Mouse (Mus musculus) midbrain, embryonic 14.5 days (tissue): ENCODE data around the gene Stk32b. TPM values are rescaled to one million over a fixed set of nuclear protein-coding genes. Genes with fewer than 3 reads are reported as not detected.

Experiments
- ATAC-seq: fragments of 200-750 bp; cut with Nextera tagmentation; 2 replicates; pipeline ENCODE4 v1.8.0; 2017; ENCODE audit warnings: moderate number of reproducible peaks, moderate library complexity; ENCODE audit not compliant: low FRiP score, low TSS enrichment
- DNase-seq: peaks from one replicate; pipeline ENCODE4 v3.0.0-alpha.2; 2015
- H3K27ac ChIP-seq: fragments of 300-500 bp; sonication (generic); replicated peaks from 2 replicates; pipeline ENCODE4 v1.5.1; 2014; ENCODE audit warnings: mild to moderate bottlenecking, low read depth, low read length, moderate library complexity
- H3K27me3 ChIP-seq: fragments of 300-500 bp; sonication (generic); 2 replicates; pipeline ENCODE4 v1.6.1; 2014; ENCODE audit warnings: low read length, control low read depth, mixed read lengths; ENCODE audit not compliant: control insufficient read depth, insufficient read depth
- H3K36me3 ChIP-seq: fragments of 300-500 bp; sonication (generic); 2 replicates; pipeline ENCODE4 v1.6.1; 2014; ENCODE audit warnings: low read length, control low read depth; ENCODE audit not compliant: control insufficient read depth, insufficient read depth
- H3K4me1 ChIP-seq: fragments of 300-500 bp; sonication (generic); 2 replicates; pipeline ENCODE4 v1.6.1; 2014; ENCODE audit warnings: mild to moderate bottlenecking, antibody characterized with exemption, low read length, control low read depth; ENCODE audit not compliant: control insufficient read depth, insufficient read depth
- H3K4me2 ChIP-seq: fragments of 300-500 bp; sonication (generic); 2 replicates; pipeline ENCODE4 v1.6.1; 2014; ENCODE audit warnings: mild to moderate bottlenecking, low read length, moderate library complexity
- H3K4me3 ChIP-seq: fragments of 300-500 bp; sonication (generic); replicated peaks from 2 replicates; pipeline ENCODE4 v1.5.1; 2014; ENCODE audit warnings: low read depth, low read length
- H3K9ac ChIP-seq: fragments of 300-500 bp; sonication (generic); replicated peaks from 2 replicates; pipeline ENCODE4 v1.6.1; 2014; ENCODE audit warnings: mild to moderate bottlenecking, low read length, moderate library complexity
- H3K9me3 ChIP-seq: fragments of 300-500 bp; sonication (generic); 2 replicates; pipeline ENCODE4 v1.6.1; 2016; ENCODE audit warnings: low read length, control low read depth, mixed read lengths; ENCODE audit not compliant: control insufficient read depth
- WGBS: fragments of 180-500 bp; shearing (Covaris S2); extraction: QIAGEN DNeasy Blood & Tissue Kit; methylation state at CpG from one replicate; pipeline ENCODE4 v1.1.7; 2014; 5-methylcytosine and 5-hydroxymethylcytosine counted together
- polyA plus RNA-seq: library from polyadenylated mRNA; unstranded; fragments of >200 nt; fragmentation: Nextera tagmentation; extraction: Ambion mirVana; gene quantifications from 2 replicates; pipeline ENCODE4 v1.2.1, GENCODE M21; 2014

Gene Stk32b
- polyA plus RNA-seq, 1 experiment from 2014 or later: 33.4 TPM

DNA sequence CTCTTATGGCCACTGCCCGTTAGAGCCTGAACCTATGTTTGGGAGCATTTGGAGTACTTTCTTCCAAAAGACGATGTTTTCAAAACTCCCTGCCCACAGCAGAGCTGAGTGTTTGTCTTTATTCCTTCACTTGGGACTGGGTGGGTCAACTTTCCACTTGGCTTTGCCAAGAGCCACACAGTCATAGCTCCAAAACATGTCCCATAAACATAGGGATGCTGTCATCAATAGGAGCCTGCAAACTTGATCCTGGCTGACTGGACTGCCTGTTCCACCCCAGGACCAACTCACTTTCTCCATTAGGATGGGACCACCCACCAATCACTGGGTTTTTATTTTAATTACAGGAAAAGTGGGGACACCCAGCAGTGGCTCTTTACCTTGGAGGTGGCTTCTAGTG, 13.8 kb upstream of the Stk32b start:
- Histone ChIP-seq H3K36me3 (no peaks in the 10 kb centered on the region), H3K4me3 (no peak overlapping the region), H3K27me3 (no peaks in the 10 kb centered on the region), H3K9me3 (no peaks in the 10 kb centered on the region), H3K4me1 (no peaks in the 10 kb centered on the region), H3K9ac (no peak overlapping the region), H3K4me2 (no peak overlapping the region), H3K27ac (no peak overlapping the region)
- 94% methylated on average over 2 of the region's 2 CpGs for WGBS
- no peak for DNase-seq
- ATAC-seq: no peak

DNA sequence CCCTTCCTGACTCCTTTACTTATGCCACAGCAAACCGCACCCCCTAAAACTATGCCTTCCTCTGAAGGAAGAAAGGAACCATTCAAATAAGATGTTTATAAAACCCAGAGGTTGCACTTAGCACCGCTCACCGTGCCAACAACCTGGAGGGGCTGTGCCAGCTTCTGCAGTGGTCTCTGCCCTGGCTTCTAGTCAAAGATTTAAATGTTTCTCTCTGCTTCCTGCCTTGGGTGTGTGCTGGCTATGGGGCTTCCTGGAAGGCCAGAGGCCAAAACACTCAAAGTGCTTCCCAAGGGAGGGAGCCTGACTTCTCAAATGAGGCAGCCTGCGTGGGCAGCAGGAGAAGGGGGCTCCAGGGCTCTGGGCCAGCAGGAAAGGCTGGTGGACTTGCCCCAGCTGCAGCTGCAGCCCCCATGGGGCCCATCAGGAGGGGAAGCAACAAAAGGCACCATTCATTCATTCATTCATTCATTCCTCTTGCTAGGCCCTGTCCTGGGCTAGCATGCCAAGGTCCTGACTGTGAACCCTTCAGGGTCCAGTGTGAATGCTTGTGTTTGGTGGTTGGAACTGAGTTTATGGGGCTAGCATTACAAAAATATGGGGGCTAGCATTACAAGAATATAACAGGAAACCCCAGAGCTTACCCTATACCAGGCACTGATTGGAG, 8.4 kb upstream of the Stk32b start:
- Histone ChIP-seq H3K4me3 (no peak overlapping the region), H3K27me3 (no peaks in the 10 kb centered on the region), H3K36me3 (no peaks in the 10 kb centered on the region), H3K9ac (no peak overlapping the region), H3K27ac (no peak overlapping the region), H3K4me1 (no peaks in the 10 kb centered on the region), H3K4me2 (no peak overlapping the region), H3K9me3 (no peaks in the 10 kb centered on the region)
- WGBS: 73% methylated on average over 4 of the region's 4 CpGs
- no peak for ATAC-seq
- DNase-seq: no peak

- ATAC-seq: no peak
- Histone ChIP-seq H3K4me2 (no peak overlapping the region), H3K4me1 (0 out of 2 replicates have a peak, but pooled peaks cover 3% of the 10 kb centered on the region), H3K36me3 (no peaks in the 10 kb centered on the region), H3K4me3 (no peak overlapping the region), H3K27ac (peak overlapping the region; percentile 37; the same call in 1 of the 2 replicates), H3K9ac (no peak overlapping the region), H3K27me3 (peaks cover 12% of the 10 kb centered on the region; the same call in 1 of the 2 replicates), H3K9me3 (no peaks in the 10 kb centered on the region)
- DNase-seq: peak; percentile 46
- 30% methylated on average over 6 of the region's 6 CpGs for WGBS
Measured at GRCm38 (mm10) chr5:37720670-37721069, 3.7 kb upstream of the Stk32b start.

- 1% methylated on average over 14 of the region's 14 CpGs for WGBS
- Histone ChIP-seq H3K27ac (peak overlapping the region; percentile 85), H3K9ac (peak overlapping the region; percentile 83), H3K9me3 (no peaks in the 10 kb centered on the region; the same call in 1 of the 2 replicates), H3K4me3 (peak overlapping the region; percentile 60), H3K27me3 (peaks cover 12% of the 10 kb centered on the region; the same call in 1 of the 2 replicates), H3K36me3 (no peaks in the 10 kb centered on the region), H3K4me1 (0 out of 2 replicates have a peak, but pooled peaks cover 4% of the 10 kb centered on the region), H3K4me2 (peak overlapping the region; percentile 77)
- ATAC-seq: peak; percentile 56; the same call in 1 of the 2 replicates
- peak; percentile 89 for DNase-seq
Measured at GRCm38 (mm10) chr5:37717384-37717963, 503 bp upstream of the Stk32b start.

DNA sequence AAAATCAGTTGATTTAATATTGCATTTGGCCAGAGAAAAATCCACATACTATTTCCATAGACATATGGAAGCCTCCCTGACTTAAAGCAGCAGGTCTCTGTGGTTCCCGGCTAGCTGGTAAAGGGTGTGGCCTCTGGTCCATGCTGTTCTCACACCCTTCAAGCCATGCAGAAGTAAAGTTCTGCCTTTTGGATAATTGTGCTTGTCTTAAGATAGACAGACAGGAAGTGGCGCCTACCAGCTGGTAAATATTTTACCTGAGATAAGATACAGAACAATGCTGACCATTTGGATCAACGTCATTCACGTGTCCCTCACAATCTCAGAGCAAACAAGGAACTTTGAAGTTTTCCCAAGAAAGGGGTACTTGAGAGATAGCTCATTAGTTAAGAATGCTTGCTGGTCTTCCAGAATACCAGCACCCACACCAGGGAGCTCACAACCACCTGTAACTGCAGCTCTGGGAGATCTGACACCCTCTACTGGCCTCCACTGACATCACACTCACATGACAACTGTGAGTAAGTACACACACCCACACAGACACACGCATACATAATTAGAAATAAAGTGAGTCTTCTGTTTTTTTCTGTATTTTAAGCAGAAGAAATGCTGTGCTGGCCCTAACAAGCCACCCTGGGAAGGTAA, 7.6 kb downstream of the Stk32b start:
- ATAC-seq (no peak), DNase-seq (no peak)
- no peak overlapping the region for H3K4me3 ChIP-seq
- 93% methylated on average over 5 of the region's 5 CpGs for WGBS
- peaks cover 6% of the 10 kb centered on the region for H3K9me3 ChIP-seq
- H3K4me1 ChIP-seq: no peaks in the 10 kb centered on the region
- no peak overlapping the region for H3K9ac ChIP-seq
- H3K4me2 ChIP-seq: no peak overlapping the region
- H3K27me3 ChIP-seq: no peaks in the 10 kb centered on the region
- H3K27ac ChIP-seq: no peak overlapping the region
- no peaks in the 10 kb centered on the region for H3K36me3 ChIP-seq

GRCm38 (mm10) chr5:37708124-37708523, 8.8 kb downstream of the Stk32b start:
- DNase-seq: no peak
- Histone ChIP-seq H3K9ac (no peak overlapping the region), H3K27ac (no peak overlapping the region), H3K4me3 (no peak overlapping the region), H3K4me1 (no peaks in the 10 kb centered on the region), H3K27me3 (no peaks in the 10 kb centered on the region), H3K9me3 (peaks cover 6% of the 10 kb centered on the region), H3K4me2 (no peak overlapping the region), H3K36me3 (no peaks in the 10 kb centered on the region)
- 57% methylated on average over 3 of the region's 3 CpGs for WGBS
- ATAC-seq: no peak

DNA sequence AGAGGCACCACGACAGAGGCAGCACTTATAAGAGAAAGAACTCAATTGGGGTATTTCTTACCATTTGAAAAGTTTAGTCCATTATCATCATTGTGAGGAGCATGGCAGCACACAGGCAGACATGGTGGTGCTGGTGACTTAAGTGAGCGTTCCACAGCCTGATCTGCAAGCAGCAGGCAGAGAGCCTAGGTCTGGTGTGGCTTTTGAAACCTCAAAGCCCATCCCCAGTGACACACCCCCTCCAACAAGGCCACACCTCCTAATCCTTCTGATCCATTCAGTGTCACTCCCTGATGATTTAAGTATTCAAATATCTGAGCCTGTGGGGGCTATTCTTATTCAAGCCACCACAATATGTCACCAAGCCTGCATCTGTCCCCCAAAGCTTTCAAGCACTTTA, 12.0 kb downstream of the Stk32b start:
- H3K9me3 ChIP-seq: peaks cover 6% of the 10 kb centered on the region; the same call in 1 of the 2 replicates
- no peak overlapping the region for H3K9ac ChIP-seq
- no peaks in the 10 kb centered on the region for H3K27me3 ChIP-seq
- no peak overlapping the region for H3K27ac ChIP-seq
- H3K4me2 ChIP-seq: no peak overlapping the region
- WGBS: 56% methylated on average over 2 of the region's 2 CpGs
- no peaks in the 10 kb centered on the region for H3K36me3 ChIP-seq
- ATAC-seq: no peak
- H3K4me1 ChIP-seq: no peaks in the 10 kb centered on the region
- H3K4me3 ChIP-seq: no peak overlapping the region
- DNase-seq: no peak

GRCm38 (mm10) chr5:37699757-37700156, 17.2 kb downstream of the Stk32b start:
- Histone ChIP-seq H3K36me3 (no peaks in the 10 kb centered on the region), H3K9ac (no peak overlapping the region), H3K4me3 (no peak overlapping the region), H3K9me3 (no peaks in the 10 kb centered on the region), H3K4me2 (no peak overlapping the region), H3K4me1 (peaks cover 6% of the 10 kb centered on the region; the same call in 1 of the 2 replicates), H3K27ac (no peak overlapping the region), H3K27me3 (no peaks in the 10 kb centered on the region)
- WGBS: 66% methylated on average over 12 of the region's 12 CpGs
- peak; percentile 34 for DNase-seq
- ATAC-seq: no peak
